Mouse (Mus musculus): ENCODE measurements around the gene Reg2. TPM values are rescaled to one million over a fixed set of nuclear protein-coding genes. Genes with fewer than 3 reads are reported as not detected.

Gene Reg2
- polyA plus RNA-seq, 1 experiment from 2014 or later = not detected

DNA sequence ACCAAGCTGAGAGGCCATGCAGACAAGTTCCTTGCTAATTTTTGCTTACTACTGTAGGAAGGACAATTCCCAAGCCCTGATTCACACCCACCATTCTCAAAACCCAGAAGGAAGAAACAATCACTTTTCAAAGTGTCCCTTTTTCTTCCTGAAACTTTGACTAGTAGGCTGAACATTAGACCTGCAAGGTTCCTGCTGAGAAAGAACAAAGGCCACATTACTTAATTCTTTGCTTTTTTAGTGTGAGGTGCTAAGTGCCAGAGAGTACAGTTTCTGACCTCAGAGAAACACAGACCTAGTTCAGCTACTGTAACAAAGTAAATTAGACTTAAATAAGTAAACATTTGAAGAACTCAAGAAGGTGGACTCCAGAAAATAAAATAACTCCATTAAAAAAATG lies 53.0 kb downstream of the Reg2 start:
- Histone ChIP-seq H3K4me1 (ENCODE audit: control insufficient read depth, insufficient read depth, low read length) (no peaks in the 10 kb centered on the region), H3K9ac (ENCODE audit: low read depth, low read length) (no peak overlapping the region), H3K9me3 (replicated peaks; ENCODE audit: control insufficient read depth, low read length) (no peaks in the 10 kb centered on the region), H3K4me3 (ENCODE audit: low read depth, low read length) (no peak overlapping the region), H3K4me2 (no peak overlapping the region), H3K36me3 (ENCODE audit: control insufficient read depth, insufficient read depth, low read length) (no peaks in the 10 kb centered on the region), H3K27ac (ENCODE audit: low read depth, low read length) (no peak overlapping the region), H3K27me3 (ENCODE audit: control insufficient read depth, insufficient read depth, low read length) (no peaks in the 10 kb centered on the region)
- ATAC-seq (replicated peaks; ENCODE audit: insufficient number of reproducible peaks, low FRiP score, low TSS enrichment) = no peak

DNA sequence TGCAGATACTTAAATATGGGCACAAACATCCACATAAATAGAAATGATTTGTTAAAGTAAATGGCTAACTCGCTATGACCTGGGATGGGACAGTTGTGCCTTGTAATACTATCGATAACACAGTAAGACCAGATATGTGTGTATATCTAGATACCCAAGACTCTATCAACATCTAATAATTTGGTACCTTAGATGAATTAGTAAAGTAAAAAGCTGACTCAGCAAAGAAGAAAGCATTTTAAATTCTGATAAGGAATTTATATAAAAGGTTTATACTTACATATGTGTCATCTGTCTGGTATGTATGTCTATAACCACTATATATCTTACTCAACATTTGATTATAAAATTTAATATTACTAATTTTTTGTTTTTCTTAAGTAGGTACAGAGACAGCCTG lies 57.4 kb downstream of the Reg2 start:
- Histone ChIP-seq H3K4me1 (ENCODE audit: control insufficient read depth, insufficient read depth, low read length) (no peaks in the 10 kb centered on the region), H3K9ac (ENCODE audit: low read depth, low read length) (no peak overlapping the region), H3K4me3 (ENCODE audit: low read depth, low read length) (no peak overlapping the region), H3K27me3 (ENCODE audit: control insufficient read depth, insufficient read depth, low read length) (no peaks in the 10 kb centered on the region), H3K9me3 (replicated peaks; ENCODE audit: control insufficient read depth, low read length) (no peaks in the 10 kb centered on the region), H3K27ac (ENCODE audit: low read depth, low read length) (no peak overlapping the region), H3K36me3 (ENCODE audit: control insufficient read depth, insufficient read depth, low read length) (no peaks in the 10 kb centered on the region), H3K4me2 (no peak overlapping the region)
- WGBS (ENCODE audit: insufficient replicate concordance) = 82% methylated on average over 2 of the region's 2 CpGs
- no peak for ATAC-seq (replicated peaks; ENCODE audit: insufficient number of reproducible peaks, low FRiP score, low TSS enrichment)

Other genes with a start within 250 kb of the Reg2 start
- gene Reg3b, start 25.0 kb upstream of the Reg2 start, polyA plus RNA-seq (2014; fragmentation: Nextera tagmentation; extraction: Ambion mirVana) = not detected in 2 replicates
- not detected in 2 replicates for gene Reg3d, start 16.8 kb upstream of the Reg2 start, polyA plus RNA-seq (2014; fragmentation: Nextera tagmentation; extraction: Ambion mirVana)
- gene Reg3a, start 14.9 kb upstream of the Reg2 start, polyA plus RNA-seq (2014; fragmentation: Nextera tagmentation; extraction: Ambion mirVana) = not detected in 2 replicates
- gene Reg1, start 27.1 kb downstream of the Reg2 start, polyA plus RNA-seq (2014; fragmentation: Nextera tagmentation; extraction: Ambion mirVana) = not detected in 2 replicates
- not detected in 2 replicates for gene Reg3g, start 73.2 kb downstream of the Reg2 start, polyA plus RNA-seq (2014; fragmentation: Nextera tagmentation; extraction: Ambion mirVana)

Measured in heart, embryonic 11.5 days (tissue).